Mouse (Mus musculus): ENCODE measurements at regions not wholly inside any gene's neighbourhood (a gene's known extent, or its start where the extent isn't known, plus 50 kb on each side); places are given as distances from the start of the nearest gene placed in this dataset.
A peak's percentile ranks its signal among the peaks of the same experiment; 100 is the strongest.
"Not testable (repeated sequence)": the region's sequence is repeated elsewhere in the genome, so short reads cannot be mapped to it uniquely, and the experiment has no call there.

DNA sequence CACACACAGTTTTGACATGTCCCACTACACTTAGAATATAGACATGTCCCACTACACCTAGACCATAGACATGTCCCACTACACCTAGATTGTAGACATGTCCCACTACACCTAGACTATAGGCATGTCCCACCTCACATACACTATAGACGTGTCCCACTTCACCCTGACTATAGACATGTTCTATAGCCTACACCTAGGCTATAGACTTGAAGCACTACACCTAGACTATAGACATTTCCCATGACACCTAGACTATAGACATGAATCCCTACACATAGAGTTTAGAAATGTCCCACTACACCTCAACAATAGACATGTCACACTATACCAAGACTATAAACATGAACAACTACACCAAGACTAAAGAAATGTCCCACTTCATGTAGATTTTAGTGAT lies 2580.9 kb downstream of the Gm37988 start:
- no peak for DNase-seq

DNA sequence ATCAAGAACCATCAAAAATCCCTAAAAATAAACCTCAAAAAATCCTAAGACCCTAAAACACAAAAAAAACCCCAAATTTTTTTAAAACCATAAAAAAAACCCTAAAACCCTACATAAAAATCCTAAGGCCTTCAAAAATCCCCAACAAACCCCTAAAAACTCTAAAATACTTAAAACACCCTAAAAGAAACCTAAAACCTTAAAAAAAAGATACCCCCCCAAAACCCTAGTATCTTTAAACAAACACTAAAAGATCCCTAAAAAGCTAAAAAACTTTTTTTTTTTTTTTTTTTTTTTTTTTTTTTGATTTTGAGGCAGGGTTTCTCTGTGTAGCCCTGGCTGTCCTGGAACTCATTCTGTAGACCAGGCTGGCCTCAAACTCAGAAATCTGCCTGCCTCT lies 2585.8 kb downstream of the Gm37988 start:
- no peak for DNase-seq

DNA sequence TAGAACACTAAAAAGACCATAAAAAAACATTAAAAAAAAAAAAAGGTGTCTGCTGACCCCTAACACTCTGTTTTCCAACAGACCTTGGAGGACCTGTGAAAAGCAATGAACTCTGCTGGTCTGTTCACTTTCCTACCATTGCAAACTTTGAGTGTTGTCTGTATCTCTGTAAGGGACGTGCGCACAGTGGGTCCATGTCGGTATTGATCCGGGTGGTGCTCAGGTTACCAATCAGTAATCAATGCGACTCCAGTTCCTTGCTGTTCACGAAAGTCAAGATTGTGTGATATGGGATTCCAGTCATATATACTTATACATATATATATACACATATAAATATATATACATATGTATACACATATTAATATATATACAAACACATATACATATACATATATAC lies 2586.5 kb downstream of the Gm37988 start:
- no peak for DNase-seq

DNA sequence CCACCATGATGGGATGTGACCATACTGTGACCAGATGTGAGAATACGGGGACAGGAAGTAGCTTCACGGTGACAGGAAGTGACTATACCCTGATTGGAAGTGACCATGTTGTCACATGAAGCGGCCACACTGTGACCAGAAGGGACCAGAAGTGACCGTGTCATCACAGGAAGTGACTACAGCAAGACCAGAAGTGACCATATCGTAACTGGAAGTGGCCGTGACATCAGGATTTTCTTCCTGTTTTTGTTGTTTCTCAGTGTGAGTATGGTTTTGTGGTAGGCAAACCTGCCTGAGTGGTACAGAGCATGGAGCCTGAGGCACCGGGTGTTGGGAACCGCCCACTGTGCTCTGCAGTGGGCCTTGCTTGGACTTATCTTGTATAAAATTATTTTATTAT lies 2587.8 kb downstream of the Gm37988 start:
- DNase-seq, result no peak

DNA sequence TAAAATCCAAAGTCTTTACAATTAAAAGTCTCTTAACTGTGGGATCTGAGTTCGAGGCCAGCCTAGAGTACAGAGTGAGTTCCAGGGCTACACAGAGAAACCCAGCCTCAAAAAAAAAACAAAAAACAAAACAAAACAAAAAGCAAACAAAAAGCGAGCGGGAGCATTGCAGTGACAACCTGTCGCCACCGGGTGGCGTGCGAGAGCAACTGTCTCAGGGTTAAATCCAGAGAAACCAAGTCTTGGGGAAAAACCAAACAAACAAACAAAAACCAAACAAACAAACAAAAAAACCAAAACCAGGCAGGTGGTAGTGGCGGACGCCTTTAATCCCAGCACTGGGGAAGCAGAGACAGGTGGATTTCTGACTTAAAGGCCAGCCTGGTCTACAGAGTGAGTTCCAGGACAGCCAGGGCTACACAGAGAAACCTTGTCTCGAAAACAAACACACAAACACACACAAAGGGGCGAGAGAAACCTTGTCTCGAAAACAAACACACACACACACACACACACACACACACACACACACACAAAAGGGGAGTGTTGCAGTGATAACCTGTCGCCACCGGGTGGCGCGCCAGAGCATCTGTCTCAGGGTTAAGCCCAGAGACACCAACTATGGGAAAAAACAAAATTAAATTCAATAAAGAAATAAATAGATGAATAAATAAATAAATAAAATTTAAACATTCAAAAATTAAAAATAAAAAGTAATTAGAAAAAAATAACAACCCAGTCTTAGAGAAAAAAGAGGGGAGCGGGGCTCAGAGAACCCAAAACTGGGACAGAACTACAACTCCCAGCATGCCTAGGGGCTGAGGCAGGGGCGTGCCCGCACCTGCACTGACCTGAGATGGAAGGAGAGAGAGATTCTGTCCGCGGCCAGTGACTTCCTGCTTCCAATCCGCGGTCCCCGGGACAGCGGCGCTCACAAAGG lies 2589.4 kb downstream of the Gm37988 start:
- peak in 1 of 2 experiments; percentile 11 for DNase-seq

DNA sequence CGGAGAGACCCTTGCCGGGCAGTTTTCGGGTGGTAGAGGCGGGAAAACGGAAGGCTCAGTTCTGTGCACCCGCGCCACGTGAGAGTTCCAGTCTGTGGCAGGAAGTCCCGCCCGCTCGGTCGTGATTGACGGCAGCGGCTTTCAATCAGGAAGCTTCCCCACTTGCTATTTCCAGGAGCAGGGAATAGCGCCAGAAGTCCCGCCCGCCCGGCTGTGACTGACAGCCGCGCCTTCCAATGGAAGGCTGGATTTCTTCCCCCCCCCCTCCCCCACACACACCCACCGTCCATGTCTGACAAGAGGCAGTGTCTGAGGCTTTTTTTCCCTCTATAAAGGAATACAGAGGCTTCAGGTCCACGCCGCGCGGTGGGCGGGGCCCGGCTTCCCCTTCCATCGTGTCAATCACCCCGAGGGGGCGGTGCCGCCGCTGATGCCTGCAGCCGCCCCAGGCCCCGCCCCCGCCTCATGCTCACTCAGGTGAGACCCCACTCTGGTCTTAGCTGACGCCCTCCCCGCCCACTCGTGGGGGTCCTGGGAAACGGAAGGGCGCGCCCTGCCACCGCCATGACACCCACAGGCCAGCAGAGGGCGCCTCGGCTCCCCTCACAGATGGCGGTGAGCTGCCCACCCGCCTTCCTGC lies 2590.2 kb downstream of the Gm37988 start:
- DNase-seq, result peak; percentile 99

DNA sequence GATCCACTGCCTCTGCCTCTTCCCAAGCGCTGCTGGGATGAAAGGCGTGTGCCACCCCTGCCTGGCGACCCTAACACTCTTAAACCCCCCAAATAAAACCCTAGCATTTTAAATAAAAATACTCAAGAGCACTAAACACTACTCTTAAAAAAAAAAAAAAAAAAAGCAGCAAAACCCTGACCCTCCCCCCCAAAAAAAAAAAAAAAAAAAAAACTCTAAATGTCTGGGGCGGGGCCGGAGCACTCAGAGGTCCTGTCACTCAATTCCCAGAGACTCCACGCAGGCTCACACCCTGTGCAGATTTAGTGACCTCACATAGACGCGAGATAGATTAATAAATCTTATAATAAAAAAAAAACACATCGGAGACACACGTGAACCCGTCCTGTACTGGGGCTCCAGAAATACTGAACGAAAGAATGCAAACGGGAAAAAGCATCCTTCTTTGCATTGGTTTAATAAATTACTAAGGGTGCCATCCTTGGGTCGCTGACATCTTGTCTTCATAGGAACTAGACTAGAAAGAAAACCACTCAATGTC lies 2591.1 kb downstream of the Gm37988 start:
- no peak for DNase-seq

DNA sequence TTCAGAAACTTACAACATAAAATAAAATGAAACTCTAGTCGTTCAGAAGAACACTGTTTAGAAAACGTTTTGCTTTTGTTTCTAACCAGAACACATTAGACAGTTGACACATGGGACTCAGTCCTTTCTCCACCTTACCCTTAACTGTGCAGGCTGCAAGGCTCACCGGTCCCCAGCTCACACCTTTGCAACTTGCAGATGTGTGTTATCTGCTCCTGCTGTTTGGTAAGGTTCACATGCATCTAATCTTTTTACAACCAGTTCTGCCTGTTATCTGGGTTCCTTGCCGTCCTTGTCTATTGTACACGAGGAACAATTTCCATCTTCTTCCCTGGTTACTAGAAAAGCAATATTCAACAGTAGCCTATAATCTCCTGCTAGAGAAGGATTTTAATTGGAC lies 2598.0 kb downstream of the Gm37988 start:
- DNase-seq, result not testable (repeated sequence)

DNA sequence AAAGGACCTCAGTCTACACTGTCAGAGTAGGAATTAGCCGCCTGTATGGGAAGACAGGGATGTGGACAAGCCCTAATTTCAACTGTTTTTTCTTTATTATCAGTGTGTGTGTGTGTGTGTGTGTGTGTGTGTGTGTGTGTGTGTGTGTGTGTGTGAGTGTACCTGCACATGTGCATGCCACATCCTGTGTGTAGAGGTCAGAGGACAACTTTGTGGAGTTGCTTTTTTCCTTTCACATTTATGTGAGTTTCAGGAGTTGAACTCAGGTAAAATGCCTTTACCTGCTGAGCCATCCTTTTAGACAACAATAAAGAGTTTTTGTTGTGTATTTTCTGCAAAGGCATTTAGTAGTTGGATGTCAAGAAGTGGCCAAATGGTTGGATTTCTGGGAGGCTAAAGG lies 2606.8 kb downstream of the Gm37988 start:
- DNase-seq, result no peak

DNA sequence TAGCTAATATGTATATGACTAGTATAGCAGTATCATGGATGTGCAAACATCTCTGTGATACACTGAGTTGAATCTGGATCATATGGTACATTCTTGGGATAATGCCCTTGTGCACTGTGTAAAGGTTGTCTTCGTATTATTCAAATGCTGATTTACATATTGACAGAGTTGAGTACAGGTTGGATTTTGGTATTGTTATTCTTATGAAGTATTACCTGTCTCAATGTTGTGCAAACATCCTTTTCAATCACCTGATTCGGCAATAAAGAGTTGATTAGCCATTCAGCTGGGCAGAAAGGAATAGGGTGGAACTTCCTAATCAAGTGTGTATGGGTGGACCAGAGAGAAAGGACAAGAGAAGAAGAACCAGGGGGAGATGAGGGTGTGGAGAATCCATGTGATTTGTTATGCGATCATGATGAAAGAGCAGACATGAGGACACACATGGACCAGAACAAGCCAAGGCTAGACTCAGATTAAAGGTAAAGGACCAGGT lies 2644.0 kb downstream of the Gm37988 start:
- no peak for DNase-seq

DNA sequence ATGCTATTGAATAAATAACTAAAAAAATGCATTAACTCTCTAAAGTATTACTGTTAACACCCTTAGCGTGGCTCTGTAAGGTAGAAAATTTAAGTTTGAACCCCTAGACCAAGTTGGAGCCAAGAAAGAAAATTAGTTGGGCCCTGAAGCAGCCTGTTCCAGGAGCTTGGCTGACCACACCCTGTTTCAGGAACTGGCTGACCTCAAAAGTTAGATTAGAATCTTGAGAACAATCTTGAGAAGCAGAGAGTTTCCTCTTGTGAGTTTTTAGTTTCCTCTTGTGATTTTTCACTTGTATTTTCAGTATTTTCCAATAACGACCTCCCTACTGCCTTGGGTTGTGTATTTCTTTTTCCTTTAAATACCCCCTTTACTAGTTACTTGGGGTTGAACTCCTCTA lies 2647.2 kb downstream of the Gm37988 start:
- DNase-seq, result no peak

DNA sequence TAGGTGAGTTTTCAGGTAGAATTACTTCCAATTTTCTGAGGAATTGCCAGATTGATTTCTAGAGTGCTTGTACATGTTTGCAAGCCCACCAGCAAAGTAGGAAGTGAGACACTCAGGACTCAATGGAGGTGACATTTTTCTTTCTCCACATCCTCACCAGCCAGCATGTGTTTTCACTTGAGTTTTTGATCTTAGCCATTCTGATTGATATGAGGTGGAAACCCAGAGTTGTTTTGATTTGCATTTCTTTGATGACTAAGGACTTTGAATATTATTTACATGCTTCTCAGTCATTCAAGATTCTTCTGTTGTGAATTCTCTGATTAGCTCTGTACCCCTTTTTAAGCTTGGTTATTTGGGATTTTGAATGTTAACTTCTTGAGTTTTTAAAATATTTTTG lies 2650.2 kb downstream of the Gm37988 start:
- no peak for DNase-seq

DNA sequence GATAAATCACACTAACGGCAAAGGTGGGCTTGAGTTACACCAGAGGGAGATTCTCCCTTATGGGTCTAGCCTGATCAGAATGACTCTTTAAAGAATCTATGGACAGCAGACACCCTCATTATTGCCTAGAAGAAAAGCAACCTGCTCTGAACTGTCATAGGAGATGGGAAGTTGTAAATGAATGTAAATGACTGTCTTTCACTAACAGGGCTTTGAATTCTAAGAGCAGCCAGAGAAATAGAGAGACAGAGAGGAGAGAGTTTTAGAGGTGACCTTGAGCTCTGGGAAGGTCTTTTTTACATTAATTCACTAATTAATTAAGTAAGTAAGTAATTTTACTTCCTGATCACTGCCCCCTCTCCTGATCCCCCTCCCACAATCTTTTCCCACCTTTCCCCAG lies 2686.4 kb downstream of the Gm37988 start:
- DNase-seq, result no peak

DNA sequence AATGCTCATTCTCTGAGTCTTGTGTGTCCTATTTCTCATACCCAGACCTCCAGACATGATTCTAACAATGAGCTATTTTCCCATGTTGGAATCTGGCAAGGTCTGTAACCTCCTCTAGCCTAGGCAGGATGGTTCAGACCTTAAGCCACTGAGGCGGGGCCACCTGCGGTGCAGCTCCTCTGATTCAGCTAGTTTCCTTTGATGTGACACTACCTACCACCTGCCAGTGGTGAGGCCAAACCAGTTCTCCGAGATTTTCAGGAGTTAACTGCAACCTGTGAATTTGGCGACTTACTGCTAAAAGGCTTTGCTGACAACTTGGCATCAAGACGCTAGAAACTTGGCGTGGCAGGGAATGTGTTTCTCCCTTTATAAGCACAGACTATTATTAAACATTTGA lies 2691.3 kb downstream of the Gm37988 start:
- no peak for DNase-seq

DNA sequence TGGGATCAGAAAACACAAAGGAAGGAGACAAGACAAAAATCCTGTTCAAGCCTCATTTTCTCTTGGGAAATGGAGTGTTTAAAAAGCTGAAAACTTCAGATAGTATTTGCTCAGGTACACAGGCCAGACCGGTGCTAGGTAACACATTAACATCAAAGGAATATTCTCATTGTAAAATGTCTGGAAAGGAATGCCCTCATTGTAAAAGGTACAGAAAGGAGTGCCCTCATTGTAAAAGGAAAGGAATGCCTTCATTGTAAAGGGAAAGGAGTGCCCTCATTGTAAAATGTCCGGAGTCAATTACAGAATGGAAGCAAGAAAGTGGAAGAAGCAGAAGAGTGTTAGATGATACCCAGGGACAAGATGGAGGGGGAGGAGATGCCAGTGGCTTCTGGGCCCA lies 2694.7 kb downstream of the Gm37988 start:
- no peak for DNase-seq

DNA sequence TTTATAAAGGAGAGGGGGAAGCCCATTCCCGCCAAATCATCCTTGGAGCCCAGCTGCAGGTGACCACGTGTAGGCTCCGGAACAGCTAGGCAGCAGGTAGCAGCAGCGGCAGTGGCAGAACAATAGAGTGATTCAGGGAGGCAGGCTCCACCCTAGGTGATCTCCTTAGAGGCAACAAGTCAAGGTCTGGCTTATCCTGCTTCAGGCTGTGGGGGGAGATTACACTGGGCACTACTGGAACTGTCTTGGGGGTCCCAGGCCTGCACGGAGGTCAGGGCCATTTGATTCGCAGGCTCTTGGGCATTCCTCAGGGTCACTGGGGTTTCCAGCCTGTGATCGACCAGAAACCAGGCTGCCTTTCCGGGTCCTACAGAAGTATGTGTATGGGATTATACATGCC lies 2711.1 kb downstream of the Gm37988 start:
- peak in 1 of 2 experiments; percentile 27 for DNase-seq

DNA sequence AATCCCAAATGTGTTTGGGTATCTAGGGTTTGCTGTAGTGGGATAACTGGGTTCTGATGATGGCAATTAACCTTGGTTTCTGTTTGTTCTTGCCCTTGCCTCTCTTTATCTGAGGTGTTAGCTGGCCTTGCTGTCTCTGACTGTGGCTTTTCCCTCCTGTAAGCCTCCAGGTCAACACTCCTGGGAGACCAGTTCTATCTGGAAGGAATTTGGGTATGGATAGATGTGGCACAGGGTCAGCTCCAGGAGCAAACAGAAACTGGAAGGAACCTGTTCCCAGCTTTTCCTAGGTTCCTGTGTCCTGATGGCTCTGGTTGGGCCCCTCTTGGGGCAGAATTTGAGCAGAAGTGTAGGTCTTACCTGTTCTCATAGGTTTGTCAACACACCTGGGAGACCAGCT lies 2725.8 kb downstream of the Gm37988 start:
- DNase-seq, result no peak

DNA sequence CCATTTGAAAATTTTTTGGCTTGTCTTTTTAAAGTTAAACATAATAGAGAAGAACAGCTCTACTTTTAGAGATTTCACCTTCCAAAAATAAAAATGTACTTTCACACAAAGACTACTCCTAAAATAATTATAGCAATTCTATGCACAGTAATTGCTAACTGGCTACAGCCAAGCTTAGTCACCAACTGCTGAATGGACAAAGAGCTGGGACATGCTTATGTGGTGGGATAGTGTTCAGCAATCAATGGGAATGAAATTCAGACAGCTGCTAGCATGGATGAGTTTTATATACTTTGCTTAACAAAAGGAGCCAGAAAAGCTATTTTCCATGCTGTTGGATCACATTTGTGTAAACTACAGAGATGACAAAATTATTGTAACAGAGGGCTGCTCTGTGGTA lies 2727.5 kb downstream of the Gm37988 start:
- no peak for DNase-seq

DNA sequence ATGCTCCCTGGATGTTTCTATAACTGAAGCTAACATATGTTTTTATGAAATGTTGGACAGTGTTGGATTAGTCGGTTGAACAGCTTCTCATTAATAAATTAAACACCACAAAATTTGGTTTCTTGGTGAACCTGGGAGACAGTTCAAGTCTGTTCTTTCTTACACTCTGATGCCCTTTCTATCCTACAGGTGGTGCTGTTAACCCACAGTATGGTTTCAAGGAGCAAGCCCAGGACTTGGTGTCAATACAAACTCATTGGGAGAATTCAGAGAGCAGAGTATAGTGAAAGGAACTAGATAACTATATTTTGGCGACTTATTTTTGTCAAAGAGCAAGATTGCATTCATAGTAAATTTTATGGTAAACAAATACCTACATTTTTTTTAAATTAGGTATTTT lies 2735.8 kb downstream of the Gm37988 start:
- no peak for DNase-seq

DNA sequence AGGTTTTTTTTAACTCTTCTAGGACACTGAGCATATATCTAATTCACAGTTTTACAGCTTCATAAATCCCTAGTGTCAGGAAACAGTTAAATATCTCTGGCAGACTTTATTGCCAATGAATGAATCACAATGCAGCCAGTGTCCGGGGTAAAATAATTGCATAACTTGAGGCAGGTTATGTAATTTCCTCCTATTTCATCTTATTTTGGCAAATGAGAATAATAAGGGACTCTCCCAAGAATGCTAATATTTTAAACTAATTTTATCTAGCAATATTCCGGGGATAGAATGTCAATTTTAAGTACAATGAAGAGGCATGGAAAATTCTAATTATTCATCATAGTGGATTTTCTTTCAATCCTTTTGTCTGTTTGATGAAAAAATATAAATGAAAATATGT lies 2740.6 kb downstream of the Gm37988 start:
- no peak for DNase-seq

DNA sequence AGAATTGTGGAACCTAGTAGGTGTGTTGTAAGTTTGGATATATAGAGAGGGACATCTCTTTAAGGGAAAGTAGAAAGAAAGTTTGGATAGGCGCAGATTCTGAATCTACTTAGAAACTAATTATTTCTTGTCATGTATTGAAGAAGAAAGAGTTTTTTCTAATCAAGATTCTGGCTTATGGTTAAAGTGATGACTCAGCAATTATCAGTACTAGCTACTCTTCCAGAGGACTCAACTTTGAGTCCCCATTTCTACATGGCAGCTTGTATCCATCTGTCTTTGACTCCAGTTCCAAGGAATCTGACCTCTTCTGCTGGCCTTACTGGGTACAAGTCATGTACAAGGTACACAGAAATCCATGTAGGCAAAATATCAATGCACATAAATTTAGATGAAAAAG lies 2767.1 kb downstream of the Gm37988 start:
- DNase-seq, result no peak

DNA sequence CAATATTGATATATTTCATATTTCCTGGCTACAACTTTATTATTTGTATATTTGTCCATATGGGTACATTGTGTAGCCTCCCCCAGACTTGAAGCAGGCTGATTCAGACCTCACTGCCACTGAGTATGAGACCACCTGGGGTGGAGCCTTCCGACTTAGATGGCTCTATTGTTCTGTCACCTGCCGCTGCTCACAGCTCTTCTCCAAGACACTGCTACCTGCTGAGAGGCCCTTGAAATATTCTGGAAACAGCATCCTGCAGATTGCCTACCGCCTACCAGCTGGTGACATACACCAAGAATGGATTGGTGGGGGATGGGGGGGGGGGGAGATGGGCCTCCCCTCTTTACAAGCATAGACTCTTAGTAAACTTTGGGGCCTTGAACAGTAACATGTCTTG lies 2778.7 kb downstream of the Gm37988 start:
- no peak for DNase-seq

DNA sequence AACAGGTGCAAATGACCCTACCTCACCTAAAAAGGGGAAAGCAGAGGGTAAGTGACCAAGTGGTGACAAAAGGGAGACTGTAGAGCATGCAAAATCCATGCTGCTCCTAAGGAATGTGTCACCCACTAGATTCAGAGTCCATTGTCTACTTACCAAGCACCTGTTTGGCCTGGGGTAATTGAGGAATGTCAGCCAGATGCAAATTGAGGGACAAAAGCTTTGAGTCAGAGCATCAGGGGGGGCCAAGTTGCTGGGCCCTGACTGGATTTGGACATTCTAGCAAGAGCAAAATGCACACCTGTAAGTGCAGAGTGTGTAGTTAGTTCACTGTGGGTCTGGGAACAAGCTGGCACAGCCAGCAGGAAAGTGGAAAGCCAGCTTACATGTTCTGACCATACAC lies 2783.6 kb downstream of the Gm37988 start:
- no peak for DNase-seq

All from kidney, postnatal 25 days (tissue).